Mouse (Mus musculus) cerebellum, adult 2 months (tissue): ENCODE data around the gene Cd276. TPM values are rescaled to one million over a fixed set of nuclear protein-coding genes. Genes with fewer than 3 reads are reported as not detected.

Experiments
- DNase-seq, 2 experiments: peaks; one replicate each; pipeline ENCODE4 v3.0.0; 2021
- H3K27ac ChIP-seq: fragments of 200-500 bp; 2 replicates; pipeline ENCODE4 v1.5.1; 2012; ENCODE audit warnings: low read length, control low read depth, inconsistent platforms; ENCODE audit not compliant: insufficient read depth
- H3K27me3 ChIP-seq: fragments of 200-500 bp; 2 replicates; pipeline ENCODE4 v1.6.1; 2012; ENCODE audit warnings: inconsistent platforms, mild to moderate bottlenecking, low read length, moderate library complexity; ENCODE audit not compliant: control insufficient read depth, insufficient read depth
- H3K4me1 ChIP-seq: fragments of 200-500 bp; 2 replicates; pipeline ENCODE4 v1.6.1; 2011; ENCODE audit warnings: low read length; ENCODE audit not compliant: control insufficient read depth, insufficient read depth
- H3K4me3 ChIP-seq: fragments of 200-500 bp; replicated peaks from 2 replicates; pipeline ENCODE3; 2011; ENCODE audit warnings: mild to moderate bottlenecking, low read depth, low read length, control low read depth; ENCODE audit not compliant: insufficient read depth
- CTCF ChIP-seq: fragments of 200-500 bp; IDR thresholded peaks from 2 replicates; pipeline ENCODE4 v1.5.1; 2011; ENCODE audit warnings: low read depth, mild to moderate bottlenecking, control low read depth, low read length, moderate library complexity, borderline replicate concordance; ENCODE audit not compliant: insufficient read depth
- POLR2A ChIP-seq: fragments of 200-500 bp; IDR thresholded peaks from 2 replicates; pipeline ENCODE4 v1.6.1; 2011; ENCODE audit warnings: low read length, control low read depth, borderline replicate concordance; ENCODE audit not compliant: insufficient read depth
- WGBS: fragments of 180-500 bp; shearing (Covaris S2); methylation state at CpG from one replicate; pipeline ENCODE4 v1.1.7; 2018; 5-methylcytosine and 5-hydroxymethylcytosine counted together
- polyA plus RNA-seq: library from polyadenylated mRNA; depleted of rRNA; stranded (reverse); fragments of >200 nt; gene quantifications from 2 replicates; pipeline ENCODE4 v1.2.3, GENCODE M21; 2012

The Cd276 gene
- polyA plus RNA-seq, 1 experiment = 6.4 TPM

GRCm38 (mm10) chr9:58548897-58549296 lies 6.3 kb downstream of the Cd276 start:
- no peak overlapping the region for H3K27ac ChIP-seq
- DNase-seq = no peak
- H3K4me1 ChIP-seq = peaks cover 24% of the 10 kb centered on the region
- TF ChIP-seq POLR2A = no peak
- TF ChIP-seq CTCF = no peak
- H3K27me3 ChIP-seq = no peaks in the 10 kb centered on the region
- H3K4me3 ChIP-seq = no peak overlapping the region
- WGBS = 71% methylated on average over 4 of the region's 4 CpGs

DNA sequence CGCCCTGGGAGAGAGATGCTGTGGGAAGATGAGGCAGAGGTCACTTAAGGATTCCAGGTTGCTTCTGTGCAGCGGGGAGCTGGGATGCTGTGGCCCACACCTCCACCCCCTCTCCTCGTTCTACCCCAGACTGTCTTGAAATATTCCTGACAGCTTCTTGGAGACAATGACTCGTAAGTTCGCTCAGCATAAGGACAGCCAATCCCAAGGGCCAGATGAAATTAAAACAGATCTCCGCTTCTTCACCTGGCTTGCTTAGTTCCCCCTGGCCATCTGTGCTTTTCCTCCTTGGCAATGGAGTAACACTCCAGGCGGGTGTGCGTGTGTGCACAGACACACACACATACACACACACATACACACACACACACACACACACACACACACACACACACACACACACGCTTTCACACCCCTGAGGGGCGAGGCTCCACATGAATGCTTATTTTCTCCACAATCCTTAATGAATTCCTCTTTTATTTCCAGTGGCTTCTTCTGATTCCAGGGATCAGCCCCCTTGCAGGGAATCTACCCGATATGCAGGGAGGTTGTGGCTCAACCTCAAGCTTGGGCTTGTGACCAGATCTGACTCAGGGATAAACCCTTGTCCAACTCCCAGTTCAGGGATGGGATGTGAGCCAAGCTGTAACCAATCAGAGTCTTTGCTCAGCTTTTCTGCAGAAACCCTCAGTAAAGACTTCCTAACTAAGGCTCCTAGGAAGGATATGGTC lies 8.4 kb downstream of the Cd276 start:
- Histone ChIP-seq H3K4me1 (peaks cover 27% of the 10 kb centered on the region), H3K4me3 (no peak overlapping the region), H3K27ac (peak overlapping the region; percentile 2; the same call in 1 of the 2 replicates), H3K27me3 (no peaks in the 10 kb centered on the region)
- peak; percentile 72 to 81 for DNase-seq
- WGBS = 19% methylated on average over 11 of the region's 11 CpGs
- TF ChIP-seq CTCF (no peak), POLR2A (0 out of 2 replicates have a peak, but pooled peaks have one; percentile 14)

DNA sequence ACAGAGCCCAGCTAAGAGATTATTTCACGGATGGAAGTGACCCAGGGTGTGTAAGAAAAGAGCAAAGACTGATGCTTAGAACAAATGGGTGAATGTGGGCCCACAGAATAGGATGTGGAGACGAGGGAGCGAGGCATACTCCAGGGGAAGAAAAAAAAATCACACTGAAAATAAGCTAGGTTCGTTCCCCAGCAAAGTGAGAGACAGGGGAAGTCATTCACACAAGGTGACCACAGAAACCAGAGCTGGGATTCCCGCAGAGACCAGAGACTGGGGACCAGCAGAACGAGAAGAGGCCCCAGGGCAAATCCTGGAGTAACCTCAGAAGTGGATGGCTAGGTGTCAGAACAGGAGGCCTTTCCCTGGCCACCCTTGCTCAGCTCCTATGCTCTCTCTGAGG lies 9.8 kb downstream of the Cd276 start:
- TF ChIP-seq POLR2A = no peak
- no peak for TF ChIP-seq CTCF
- Histone ChIP-seq H3K4me3 (no peak overlapping the region), H3K27me3 (no peaks in the 10 kb centered on the region), H3K4me1 (peaks cover 29% of the 10 kb centered on the region), H3K27ac (peak overlapping the region; percentile 55; the same call in 1 of the 2 replicates)
- WGBS = 80% methylated on average over 6 of the region's 6 CpGs
- no peak for DNase-seq

- Histone ChIP-seq H3K27me3 (no peaks in the 10 kb centered on the region), H3K4me1 (peaks cover 29% of the 10 kb centered on the region), H3K27ac (0 out of 2 replicates have a peak overlapping the region, but pooled peaks have one; percentile 55), H3K4me3 (peak overlapping the region; percentile 58)
- TF ChIP-seq CTCF (no peak), POLR2A (peak; percentile 19; the same call in 1 of the 2 replicates)
- 33% methylated on average over 4 of the region's 4 CpGs for WGBS
- DNase-seq = peak in 1 of 2 experiments; percentile 67
Measured at GRCm38 (mm10) chr9:58544879-58545324, 10.3 kb downstream of the Cd276 start.

- H3K27ac ChIP-seq = no peak overlapping the region
- no peak overlapping the region for H3K4me3 ChIP-seq
- DNase-seq = peak; percentile 62 to 63
- TF ChIP-seq POLR2A = no peak
- no peak for TF ChIP-seq CTCF
- peaks cover 16% of the 10 kb centered on the region for H3K4me1 ChIP-seq
- H3K27me3 ChIP-seq = no peaks in the 10 kb centered on the region
- WGBS = 14% methylated on average over 6 of the region's 6 CpGs
Measured at GRCm38 (mm10) chr9:58541895-58542338, 13.3 kb downstream of the Cd276 start.

GRCm38 (mm10) chr9:58539886-58540285 lies 15.4 kb downstream of the Cd276 start:
- DNase-seq = peak; percentile 65 to 69
- Histone ChIP-seq H3K27me3 (no peaks in the 10 kb centered on the region), H3K4me1 (peaks cover 10% of the 10 kb centered on the region), H3K27ac (no peak overlapping the region), H3K4me3 (no peak overlapping the region)
- WGBS = 53% methylated on average over 5 of the region's 5 CpGs
- peak; percentile 83; the same call in 1 of the 2 replicates for TF ChIP-seq CTCF
- TF ChIP-seq POLR2A = no peak

DNA sequence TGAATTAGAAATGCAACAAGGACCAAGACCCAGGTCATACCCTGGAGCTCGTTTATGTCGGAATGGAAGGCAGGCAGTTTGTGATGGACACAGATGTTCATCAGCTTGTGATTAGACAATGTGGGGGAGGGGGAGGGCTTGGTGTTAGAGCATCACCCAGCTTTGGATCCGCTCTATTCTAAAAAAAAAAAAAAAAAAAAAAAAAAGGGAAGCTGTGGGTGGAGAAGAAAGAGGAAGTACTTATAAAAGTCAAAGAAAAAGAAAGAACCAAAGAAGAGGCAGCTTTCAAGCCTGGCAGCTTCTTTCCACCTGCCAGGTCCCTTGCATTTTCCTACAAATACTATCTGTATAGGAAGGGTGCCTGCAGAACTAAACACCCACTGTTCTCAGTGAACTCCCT lies 17.5 kb downstream of the Cd276 start:
- 92% methylated on average over 3 of the region's 3 CpGs for WGBS
- DNase-seq = no peak
- no peak overlapping the region for H3K4me3 ChIP-seq
- no peak overlapping the region for H3K27ac ChIP-seq
- peaks cover 26% of the 10 kb centered on the region for H3K4me1 ChIP-seq
- H3K27me3 ChIP-seq = no peaks in the 10 kb centered on the region
- no peak for TF ChIP-seq POLR2A
